Mouse (Mus musculus): ENCODE results near the gene Plbd1. TPM values are rescaled to one million over a fixed set of nuclear protein-coding genes. Genes with fewer than 3 reads are reported as not detected.

Gene Plbd1
- polyA plus RNA-seq, 1 experiment: 64.4 TPM

- no peak overlapping the region for H3K4me3 ChIP-seq (ENCODE audit: extremely low read depth, insufficient read depth, insufficient read length)
- 94% methylated on average over 4 of the region's 4 CpGs for WGBS
- no peaks in the 10 kb centered on the region for H3K4me1 ChIP-seq (ENCODE audit: control insufficient read depth, insufficient read depth, insufficient read length)
- DNase-seq (ENCODE audit: low read depth in 1 of 2, low spot score in 2 of 2): no peak
- H3K36me3 ChIP-seq (ENCODE audit: control insufficient read depth, insufficient read depth, low read length): peaks cover 38% of the 10 kb centered on the region
- H3K27me3 ChIP-seq (ENCODE audit: control insufficient read depth, insufficient read depth, low read length): no peaks in the 10 kb centered on the region
- TF ChIP-seq POLR2A (IDR thresholded peaks at IDR 0.05; ENCODE audit: low read depth, low read length): no peak
- TF ChIP-seq CTCF (IDR thresholded peaks at IDR 0.05; ENCODE audit: extremely low read depth, insufficient read depth, insufficient read length, insufficient replicate concordance): no peak
- no peak overlapping the region for H3K27ac ChIP-seq (ENCODE audit: insufficient read depth, low read length)
Observed at GRCm38 (mm10) chr6:136594541-136594940, 67.2 kb downstream of the Plbd1 start.

- no peak overlapping the region for H3K4me3 ChIP-seq (ENCODE audit: extremely low read depth, insufficient read depth, insufficient read length)
- no peak overlapping the region for H3K27ac ChIP-seq (ENCODE audit: insufficient read depth, low read length)
- peaks cover 48% of the 10 kb centered on the region for H3K36me3 ChIP-seq (ENCODE audit: control insufficient read depth, insufficient read depth, low read length)
- no peak for TF ChIP-seq POLR2A (IDR thresholded peaks at IDR 0.05; ENCODE audit: low read depth, low read length)
- no peak for TF ChIP-seq CTCF (IDR thresholded peaks at IDR 0.05; ENCODE audit: extremely low read depth, insufficient read depth, insufficient read length, insufficient replicate concordance)
- no peaks in the 10 kb centered on the region for H3K4me1 ChIP-seq (ENCODE audit: control insufficient read depth, insufficient read depth, insufficient read length)
- H3K27me3 ChIP-seq (ENCODE audit: control insufficient read depth, insufficient read depth, low read length): no peaks in the 10 kb centered on the region
- WGBS: 93% methylated on average over 4 of the region's 4 CpGs
- DNase-seq (ENCODE audit: low read depth in 1 of 2, low spot score in 2 of 2): no peak
Observed at GRCm38 (mm10) chr6:136590739-136591138, 71.0 kb downstream of the Plbd1 start.

GRCm38 (mm10) chr6:136566002-136566401, 95.7 kb downstream of the Plbd1 start:
- Histone ChIP-seq H3K4me3 (ENCODE audit: extremely low read depth, insufficient read depth, insufficient read length) (no peak overlapping the region), H3K27ac (ENCODE audit: insufficient read depth, low read length) (no peak overlapping the region), H3K4me1 (ENCODE audit: control insufficient read depth, insufficient read depth, insufficient read length) (no peaks in the 10 kb centered on the region), H3K36me3 (ENCODE audit: control insufficient read depth, insufficient read depth, low read length) (peaks cover 53% of the 10 kb centered on the region), H3K27me3 (ENCODE audit: control insufficient read depth, insufficient read depth, low read length) (no peaks in the 10 kb centered on the region)
- no peak for DNase-seq (ENCODE audit: low read depth in 1 of 2, low spot score in 2 of 2)
- 96% methylated on average over 5 of the region's 5 CpGs for WGBS
- TF ChIP-seq POLR2A (IDR thresholded peaks at IDR 0.05; ENCODE audit: low read depth, low read length): no peak
- TF ChIP-seq CTCF (IDR thresholded peaks at IDR 0.05; ENCODE audit: extremely low read depth, insufficient read depth, insufficient read length, insufficient replicate concordance): no peak

Other genes with a start within 250 kb of the Plbd1 start
- 0.14 TPM in 1 of 2 replicates, not detected in the other for gene E330021D16Rik, start 246.4 kb downstream of the Plbd1 start, polyA plus RNA-seq (2012; rRNA removed)
- gene Atf7ip, start 155.8 kb downstream of the Plbd1 start, polyA plus RNA-seq (2012; rRNA removed): 30.3 and 32.5 TPM in 2 replicates
- gene Gucy2c, start 119.8 kb upstream of the Plbd1 start, polyA plus RNA-seq (2012; rRNA removed): 0.05 and 0.07 TPM in 2 replicates
- 1.2 and 3.6 TPM in 2 replicates for gene Hist4h4, start 142.5 kb upstream of the Plbd1 start, polyA plus RNA-seq (2012; rRNA removed)
- gene H2afj, start 146.3 kb upstream of the Plbd1 start, polyA plus RNA-seq (2012; rRNA removed): 228 and 441 TPM in 2 replicates
- gene BC049715, start 165.7 kb upstream of the Plbd1 start, polyA plus RNA-seq (2012; rRNA removed): 0.45 and 0.72 TPM in 2 replicates
- 33.5 and 39.5 TPM in 2 replicates for gene Wbp11, start 166.3 kb upstream of the Plbd1 start, polyA plus RNA-seq (2012; rRNA removed)
- gene Smco3, start 173.5 kb upstream of the Plbd1 start, polyA plus RNA-seq (2012; rRNA removed): not detected in 2 replicates
- 2.5 and 4.8 TPM in 2 replicates for gene Art4, start 195.8 kb upstream of the Plbd1 start, polyA plus RNA-seq (2012; rRNA removed)
- gene Mgp, start 213.9 kb upstream of the Plbd1 start, polyA plus RNA-seq (2012; rRNA removed): 39.8 and 47.7 TPM in 2 replicates

Measured in spleen, adult 2 months (tissue).